Mouse (Mus musculus): Measurements from ENCODE around the gene Pcca. TPM values are rescaled to one million over a fixed set of nuclear protein-coding genes. Genes with fewer than 3 reads are reported as not detected.

The Pcca gene
- polyA plus RNA-seq, 1 experiment, result 2.5 TPM

- TF ChIP-seq FLI1 (IDR thresholded peaks at IDR 0.05; ENCODE audit: low read length) (no peak), GATA1 (IDR thresholded peaks at IDR 0.05; ENCODE audit: borderline replicate concordance, low read length) (no peak)
- H3K9me3 ChIP-seq, result peaks cover 21% of the 10 kb centered on the region
- no peaks in the 10 kb centered on the region for H3K36me3 ChIP-seq (replicated peaks; ENCODE audit: low read length)
- H3K27me3 ChIP-seq (replicated peaks), result peaks cover 79% of the 10 kb centered on the region
- peak within 1 kb of the TSS; percentile 29 for H3K4me3 ChIP-seq (replicated peaks)
- peaks cover 8% of the 10 kb centered on the region for H3K4me1 ChIP-seq
Measured at GRCm38 (mm10) chr14:122490441-122491328, 43.4 kb upstream of the Pcca start, which contains the start of gene Gm10837. Gene Gm10837, plus strand, starts transcription at chr14:122490586.

- no peaks in the 10 kb centered on the region for H3K36me3 ChIP-seq (replicated peaks; ENCODE audit: low read length)
- peaks cover 8% of the 10 kb centered on the region for H3K4me1 ChIP-seq
- H3K9me3 ChIP-seq, result peaks cover 27% of the 10 kb centered on the region
- no peak for TF ChIP-seq GATA1 (IDR thresholded peaks at IDR 0.05; ENCODE audit: borderline replicate concordance, low read length)
- TF ChIP-seq FLI1 (IDR thresholded peaks at IDR 0.05; ENCODE audit: low read length), result no peak
- H3K4me3 ChIP-seq (replicated peaks), result no peak overlapping the region
- H3K27me3 ChIP-seq (replicated peaks), result peaks cover 76% of the 10 kb centered on the region
Measured at GRCm38 (mm10) chr14:122491521-122491920, 42.6 kb upstream of the Pcca start.

- peaks cover 8% of the 10 kb centered on the region for H3K4me1 ChIP-seq
- TF ChIP-seq GATA1 (IDR thresholded peaks at IDR 0.05; ENCODE audit: borderline replicate concordance, low read length) (no peak), FLI1 (IDR thresholded peaks at IDR 0.05; ENCODE audit: low read length) (no peak)
- H3K36me3 ChIP-seq (replicated peaks; ENCODE audit: low read length), result no peaks in the 10 kb centered on the region
- peaks cover 29% of the 10 kb centered on the region for H3K9me3 ChIP-seq
- H3K4me3 ChIP-seq (replicated peaks), result no peak overlapping the region
- H3K27me3 ChIP-seq (replicated peaks), result peaks cover 71% of the 10 kb centered on the region
Measured at GRCm38 (mm10) chr14:122492015-122492414, 42.1 kb upstream of the Pcca start.

- Histone ChIP-seq H3K9me3 (no peaks in the 10 kb centered on the region), H3K36me3 (replicated peaks; ENCODE audit: low read length) (no peaks in the 10 kb centered on the region), H3K27me3 (replicated peaks) (peaks cover 14% of the 10 kb centered on the region), H3K4me1 (no peaks in the 10 kb centered on the region), H3K4me3 (replicated peaks) (no peak overlapping the region)
- TF ChIP-seq FLI1 (IDR thresholded peaks at IDR 0.05; ENCODE audit: low read length) (no peak), GATA1 (IDR thresholded peaks at IDR 0.05; ENCODE audit: borderline replicate concordance, low read length) (no peak)
Measured at GRCm38 (mm10) chr14:122509058-122509457, 25.1 kb upstream of the Pcca start.

- Histone ChIP-seq H3K9me3 (no peaks in the 10 kb centered on the region), H3K4me3 (replicated peaks) (no peak overlapping the region), H3K27me3 (replicated peaks) (peaks cover 18% of the 10 kb centered on the region), H3K4me1 (no peaks in the 10 kb centered on the region), H3K36me3 (replicated peaks; ENCODE audit: low read length) (no peaks in the 10 kb centered on the region)
- TF ChIP-seq GATA1 (IDR thresholded peaks at IDR 0.05; ENCODE audit: borderline replicate concordance, low read length) (no peak), FLI1 (IDR thresholded peaks at IDR 0.05; ENCODE audit: low read length) (no peak)
Measured at GRCm38 (mm10) chr14:122511519-122511918, 22.6 kb upstream of the Pcca start.

- TF ChIP-seq GATA1 (IDR thresholded peaks at IDR 0.05; ENCODE audit: borderline replicate concordance, low read length), result no peak
- no peak for TF ChIP-seq FLI1 (IDR thresholded peaks at IDR 0.05; ENCODE audit: low read length)
- Histone ChIP-seq H3K27me3 (replicated peaks) (peaks cover 18% of the 10 kb centered on the region), H3K36me3 (replicated peaks; ENCODE audit: low read length) (no peaks in the 10 kb centered on the region), H3K4me1 (no peaks in the 10 kb centered on the region), H3K9me3 (no peaks in the 10 kb centered on the region), H3K4me3 (replicated peaks) (no peak overlapping the region)
Measured at GRCm38 (mm10) chr14:122513511-122514036, 20.6 kb upstream of the Pcca start.

GRCm38 (mm10) chr14:122528475-122528874, 5.6 kb upstream of the Pcca start:
- Histone ChIP-seq H3K27me3 (replicated peaks) (no peaks in the 10 kb centered on the region), H3K4me3 (replicated peaks) (no peak overlapping the region), H3K9me3 (0 out of 2 replicates have a peak, but pooled peaks cover 3% of the 10 kb centered on the region), H3K36me3 (replicated peaks; ENCODE audit: low read length) (no peaks in the 10 kb centered on the region), H3K4me1 (no peaks in the 10 kb centered on the region)
- TF ChIP-seq GATA1 (IDR thresholded peaks at IDR 0.05; ENCODE audit: borderline replicate concordance, low read length), result no peak
- no peak for TF ChIP-seq FLI1 (IDR thresholded peaks at IDR 0.05; ENCODE audit: low read length)

- Histone ChIP-seq H3K27me3 (replicated peaks) (no peaks in the 10 kb centered on the region), H3K36me3 (replicated peaks; ENCODE audit: low read length) (no peaks in the 10 kb centered on the region), H3K4me1 (peaks cover 29% of the 10 kb centered on the region), H3K9me3 (no peaks in the 10 kb centered on the region), H3K4me3 (replicated peaks) (no peak overlapping the region)
- no peak for TF ChIP-seq GATA1 (IDR thresholded peaks at IDR 0.05; ENCODE audit: borderline replicate concordance, low read length)
- TF ChIP-seq FLI1 (IDR thresholded peaks at IDR 0.05; ENCODE audit: low read length), result no peak
Measured at GRCm38 (mm10) chr14:122535986-122536385, 1.9 kb downstream of the Pcca start.

GRCm38 (mm10) chr14:122548421-122548820, 14.3 kb downstream of the Pcca start:
- Histone ChIP-seq H3K36me3 (replicated peaks; ENCODE audit: low read length) (peaks cover 5% of the 10 kb centered on the region), H3K4me1 (no peaks in the 10 kb centered on the region), H3K27me3 (replicated peaks) (no peaks in the 10 kb centered on the region), H3K4me3 (replicated peaks) (no peak overlapping the region), H3K9me3 (peaks cover 33% of the 10 kb centered on the region)
- TF ChIP-seq FLI1 (IDR thresholded peaks at IDR 0.05; ENCODE audit: low read length), result no peak
- TF ChIP-seq GATA1 (IDR thresholded peaks at IDR 0.05; ENCODE audit: borderline replicate concordance, low read length), result no peak

- H3K4me3 ChIP-seq (replicated peaks), result no peak overlapping the region
- TF ChIP-seq FLI1 (IDR thresholded peaks at IDR 0.05; ENCODE audit: low read length), result no peak
- TF ChIP-seq GATA1 (IDR thresholded peaks at IDR 0.05; ENCODE audit: borderline replicate concordance, low read length), result no peak
- H3K9me3 ChIP-seq, result peaks cover 33% of the 10 kb centered on the region
- H3K36me3 ChIP-seq (replicated peaks; ENCODE audit: low read length), result peaks cover 5% of the 10 kb centered on the region
- H3K4me1 ChIP-seq, result no peaks in the 10 kb centered on the region
- no peaks in the 10 kb centered on the region for H3K27me3 ChIP-seq (replicated peaks)
Measured at GRCm38 (mm10) chr14:122548905-122549304, 14.8 kb downstream of the Pcca start.
